Mouse (Mus musculus) E14TG2a.4 (cell line): ENCODE measurements at regions not wholly inside any gene's neighbourhood (a gene's known extent, or its start where the extent isn't known, plus 50 kb on each side); places are given as distances from the start of the nearest gene placed in this dataset.

ENCODE experiments used
- CTCF ChIP-seq: conservative IDR thresholded peaks from 2 replicates; pipeline ENCODE4 v1.5.1; 2014; ENCODE audit warnings: low read length
- POU5F1 ChIP-seq: IDR thresholded peaks from 2 replicates; pipeline ENCODE4 v1.6.1; 2014; ENCODE audit warnings: low read length, borderline replicate concordance

GRCm38 (mm10) chr1:137917449-137917848, 258.1 kb downstream of the Ptprc start:
- TF ChIP-seq CTCF = no peak
- no peak for TF ChIP-seq POU5F1
